ENCODE assay signal across 18 mouse cellular contexts in the genomic region with DNA sequence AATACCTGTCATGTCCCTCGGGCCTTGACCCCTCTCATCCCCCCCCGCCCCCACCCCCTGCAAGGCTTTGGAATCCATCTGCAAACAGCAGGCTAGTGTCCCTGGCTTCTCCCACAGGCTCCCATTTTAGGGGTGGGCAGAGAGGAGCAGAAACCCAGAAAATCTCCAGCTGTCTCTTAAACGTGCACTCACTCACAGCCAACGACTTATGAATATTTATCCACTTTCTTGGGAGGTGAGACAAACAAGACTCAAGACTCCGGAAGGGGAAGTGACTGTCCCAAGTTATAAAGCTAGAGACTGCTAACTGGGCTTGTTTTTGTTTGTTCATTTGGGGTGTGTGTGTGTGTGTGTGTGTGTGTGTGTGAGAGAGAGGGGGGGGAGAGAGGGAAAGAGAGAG.
DNase-seq lines count a peak whose midpoint lies in the region; ATAC-seq and TF ChIP-seq lines count a peak whose summit lies in the region.
"Had no signal": no experiment of that assay in that cellular context is flagged by ENCODE, and none has a peak within 500 bp of the region (broad histone marks: within the 10 kb centered on the region; RNA-seq: fewer than 3 reads in every experiment).

No protein-coding gene starts in this region.

- no peak overlapping the region for H3K9ac ChIP-seq in forebrain, embryonic 14.5 days (ENCODE audit: low read length)
- no peak overlapping the region for H3K9ac ChIP-seq in forebrain, embryonic 12.5 days
- H3K9ac ChIP-seq in lung, embryonic 14.5 days, result no peak overlapping the region
- H3K9ac ChIP-seq: heart, embryonic 13.5 days; hindbrain, embryonic 14.5 days; intestine, embryonic 15.5 days; midbrain, embryonic 13.5 days had no signal

- TF ChIP-seq CTCF in lung, embryonic 14.5 days (IDR thresholded peaks at IDR 0.05; ENCODE audit: low read depth), result no peak
- no peak for TF ChIP-seq CTCF in lung, adult 2 months (IDR thresholded peaks at IDR 0.05; ENCODE audit: insufficient read depth, low read length)

- no peaks in the 10 kb centered on the region for H3K27me3 ChIP-seq in forebrain, embryonic 14.5 days (replicated peaks; ENCODE audit: control insufficient read depth, insufficient read depth, low read length)
- no peaks in the 10 kb centered on the region for H3K27me3 ChIP-seq in forebrain, embryonic 12.5 days
- H3K27me3 ChIP-seq in heart, embryonic 10.5 days (ENCODE audit: insufficient read depth, poor library complexity, severe bottlenecking), result no peaks in the 10 kb centered on the region
- no peaks in the 10 kb centered on the region for H3K27me3 ChIP-seq in lung, embryonic 14.5 days (ENCODE audit: insufficient read depth, low read length)
- H3K27me3 ChIP-seq: intestine, embryonic 15.5 days had no signal

- H3K27ac ChIP-seq in forebrain, embryonic 14.5 days (ENCODE audit: low read depth, low read length), result no peak overlapping the region
- H3K27ac ChIP-seq in forebrain, embryonic 12.5 days, result no peak overlapping the region
- peak overlapping the region; percentile 81 for H3K27ac ChIP-seq in heart, embryonic 10.5 days
- H3K27ac ChIP-seq in lung, embryonic 14.5 days (ENCODE audit: low read depth), result no peak overlapping the region
- H3K27ac ChIP-seq: heart, embryonic 13.5 days; hindbrain, embryonic 14.5 days; intestine, embryonic 15.5 days; layer of hippocampus, adult 2 months; limb, embryonic 10.5 days; midbrain, embryonic 13.5 days; stomach, postnatal 0 days had no signal

- H3K9me3 ChIP-seq in forebrain, embryonic 14.5 days (replicated peaks; ENCODE audit: control insufficient read depth, low read length), result no peaks in the 10 kb centered on the region
- no peaks in the 10 kb centered on the region for H3K9me3 ChIP-seq in forebrain, embryonic 12.5 days
- no peaks in the 10 kb centered on the region for H3K9me3 ChIP-seq in heart, embryonic 10.5 days
- H3K9me3 ChIP-seq in lung, embryonic 14.5 days (ENCODE audit: low read depth, low read length), result no peaks in the 10 kb centered on the region
- H3K9me3 ChIP-seq: heart, embryonic 13.5 days; intestine, embryonic 15.5 days; limb, embryonic 10.5 days; megakaryocyte, embryonic 14.5 days; midbrain, embryonic 13.5 days had no signal

- peak; percentile 53 for DNase-seq in forebrain, embryonic 14.5 days (ENCODE audit: low spot score)
- DNase-seq in heart, embryonic 10.5 days (ENCODE audit: low spot score), result no peak
- no peak for DNase-seq in heart, postnatal 36 days
- peak; percentile 56 for DNase-seq in lung, embryonic 14.5 days
- DNase-seq in lung, adult 2 months, result no peak
- DNase-seq in induced T-regulatory cell, adult 2 months (ENCODE audit: low read depth), result peak; percentile 40
- no peak for DNase-seq in urinary bladder, adult 18-20 months (ENCODE audit: low spot score in 2 of 2)
- DNase-seq: cerebellum, adult 9-10 months had no signal

- WGBS in forebrain, embryonic 14.5 days, result 53% methylated on average over 5 of the region's 5 CpGs
- WGBS in forebrain, embryonic 12.5 days, result 60% methylated on average over 5 of the region's 5 CpGs
- 78% methylated on average over 5 of the region's 5 CpGs for WGBS in heart, embryonic 10.5 days
- 30% methylated on average over 5 of the region's 5 CpGs for WGBS in lung, embryonic 14.5 days
- 47% methylated on average over 5 of the region's 5 CpGs for WGBS in lung, adult 2 months

- no peaks in the 10 kb centered on the region for H3K4me1 ChIP-seq in forebrain, embryonic 14.5 days (ENCODE audit: control insufficient read depth, insufficient read depth, low read length)
- H3K4me1 ChIP-seq in forebrain, embryonic 12.5 days, result peaks cover 9% of the 10 kb centered on the region; the same call in 1 of the 2 replicates
- H3K4me1 ChIP-seq in heart, embryonic 10.5 days, result peaks cover 78% of the 10 kb centered on the region
- peaks cover 6% of the 10 kb centered on the region; the same call in 1 of the 2 replicates for H3K4me1 ChIP-seq in lung, embryonic 14.5 days (ENCODE audit: insufficient read depth)
- H3K4me1 ChIP-seq in lung, adult 2 months (ENCODE audit: control insufficient read depth, insufficient read depth, low read length), result peaks cover 7% of the 10 kb centered on the region; the same call in 1 of the 2 replicates

- H3K4me3 ChIP-seq in forebrain, embryonic 14.5 days (ENCODE audit: low read depth, low read length), result no peak overlapping the region
- no peak overlapping the region for H3K4me3 ChIP-seq in forebrain, embryonic 12.5 days (replicated peaks)
- no peak overlapping the region for H3K4me3 ChIP-seq in heart, embryonic 10.5 days
- no peak overlapping the region for H3K4me3 ChIP-seq in lung, embryonic 14.5 days (ENCODE audit: low read depth, low read length)
- H3K4me3 ChIP-seq in lung, adult 2 months (replicated peaks; ENCODE audit: extremely low read depth, low read depth, low read length), result no peak overlapping the region
- H3K4me3 ChIP-seq: heart, embryonic 13.5 days; intestine, embryonic 15.5 days; layer of hippocampus, adult 2 months; limb, embryonic 10.5 days; megakaryocyte, embryonic 14.5 days; midbrain, embryonic 13.5 days had no signal

- TF ChIP-seq POLR2A in lung, adult 2 months (IDR thresholded peaks at IDR 0.05; ENCODE audit: borderline replicate concordance, extremely low read depth, low read depth, low read length), result no peak

- intact Hi-C loops in heart, postnatal 36 days (cut with DNase I), result no loop called here

- H3K36me3 ChIP-seq in forebrain, embryonic 14.5 days (ENCODE audit: control insufficient read depth, insufficient read depth, low read length), result no peaks in the 10 kb centered on the region
- no peaks in the 10 kb centered on the region for H3K36me3 ChIP-seq in forebrain, embryonic 12.5 days (replicated peaks)
- H3K36me3 ChIP-seq in heart, embryonic 10.5 days, result no peaks in the 10 kb centered on the region
- no peaks in the 10 kb centered on the region for H3K36me3 ChIP-seq in lung, embryonic 14.5 days (ENCODE audit: insufficient read depth)
- H3K36me3 ChIP-seq: heart, embryonic 13.5 days; intestine, embryonic 15.5 days; limb, embryonic 10.5 days; midbrain, embryonic 13.5 days had no signal

- H3K4me2 ChIP-seq in forebrain, embryonic 14.5 days (ENCODE audit: low read length), result no peak overlapping the region
- H3K4me2 ChIP-seq in forebrain, embryonic 12.5 days, result no peak overlapping the region
- H3K4me2 ChIP-seq in lung, embryonic 14.5 days, result no peak overlapping the region
- H3K4me2 ChIP-seq: heart, embryonic 13.5 days; hindbrain, embryonic 14.5 days; intestine, embryonic 15.5 days; liver, embryonic 11.5 days; midbrain, embryonic 13.5 days had no signal

- no peak for ATAC-seq in forebrain, embryonic 14.5 days
- no peak for ATAC-seq in forebrain, embryonic 12.5 days (ENCODE audit: low FRiP score)
- ATAC-seq in lung, embryonic 14.5 days (ENCODE audit: insufficient read depth), result no peak
- ATAC-seq: intestine, embryonic 15.5 days; midbrain, embryonic 13.5 days had no signal

Comparison
In these comparisons a context has a peak if more than half of its experiments do, and no peak if none do; other contexts are left out.
1. DNase-seq: peak in forebrain, embryonic 14.5 days (single experiment), lung, embryonic 14.5 days (single experiment) and induced T-regulatory cell, adult 2 months (single experiment); none in heart, embryonic 10.5 days (single experiment), heart, postnatal 36 days (0 of 2), lung, adult 2 months (single experiment) and urinary bladder, adult 18-20 months (0 of 2).